Mouse (Mus musculus) neutrophil, adult 5-6 weeks (primary cell): ENCODE data around the gene Faiml. TPM values are rescaled to one million over a fixed set of nuclear protein-coding genes. Genes with fewer than 3 reads are reported as not detected.

Source experiments
- ATAC-seq: fragments of 151-379, 151-347 bp; 2 replicates; pipeline ENCODE4 v1.8.0; 2017; ENCODE audit warnings: mild to moderate bottlenecking, moderate TSS enrichment; ENCODE audit not compliant: insufficient number of reproducible peaks, poor library complexity, low FRiP score, severe bottlenecking; ENCODE audit errors: extremely low read depth
- total RNA-seq: library from RNA; stranded (forward); fragments of 200-1000 nt; gene quantifications from 2 replicates; pipeline ENCODE4 v1.2.3, GENCODE M21; 2017

The Faiml gene
- total RNA-seq, 1 experiment from 2014 or later: not detected

GRCm38 (mm10) chr9:99183043-99183670 is 53.9 kb downstream of the Faiml start:
- ATAC-seq: peak; percentile 63; the same call in 1 of the 2 replicates

GRCm38 (mm10) chr9:99182121-99182520 is 54.9 kb downstream of the Faiml start:
- peak; percentile 55; the same call in 1 of the 2 replicates for ATAC-seq

GRCm38 (mm10) chr9:99180272-99180671 is 56.8 kb downstream of the Faiml start:
- no peak for ATAC-seq

Other genes starting within 250 kb of the Faiml start
- gene Gm1123, start 201.5 kb downstream of the Faiml start, total RNA-seq: not detected in 2 replicates
- gene Pik3cb, start 96.6 kb downstream of the Faiml start, total RNA-seq: 7.9 and 8.0 TPM in 2 replicates
- gene Cep70, start 6.1 kb upstream of the Faiml start, total RNA-seq: 24.9 and 28.2 TPM in 2 replicates
- 0.81 TPM in 1 of 2 replicates, not detected in the other for gene Esyt3, start 121.3 kb upstream of the Faiml start, total RNA-seq
- gene Mras, start 200.1 kb upstream of the Faiml start, total RNA-seq: 0.12 and 0.47 TPM in 2 replicates
- not detected in 2 replicates for gene Nme9, start 214.2 kb upstream of the Faiml start, total RNA-seq